Mouse (Mus musculus): ENCODE measurements around the gene Jade2. TPM values are rescaled to one million over a fixed set of nuclear protein-coding genes. Genes with fewer than 3 reads are reported as not detected.
"Not testable (repeated sequence)": the region's sequence is repeated elsewhere in the genome, so short reads cannot be mapped to it uniquely, and the experiment has no call there.

Gene Jade2
- total RNA-seq, 2 experiments from 2014 or later = 10.7 to 11.4 TPM

- no peak for DNase-seq
Measured at GRCm38 (mm10) chr11:51790662-51791061, 66.8 kb downstream of the Jade2 start.

GRCm38 (mm10) chr11:51789735-51790134 lies 67.7 kb downstream of the Jade2 start:
- not testable (repeated sequence) for DNase-seq

- DNase-seq = peak; percentile 77
Measured at GRCm38 (mm10) chr11:51785926-51786325, 71.5 kb downstream of the Jade2 start.

GRCm38 (mm10) chr11:51782721-51783120 lies 74.7 kb downstream of the Jade2 start:
- no peak for DNase-seq

GRCm38 (mm10) chr11:51780773-51781267 lies 76.6 kb downstream of the Jade2 start:
- DNase-seq = no peak

- DNase-seq = no peak
Measured at GRCm38 (mm10) chr11:51777478-51777877, 80.0 kb downstream of the Jade2 start.

- no peak for DNase-seq
Measured at GRCm38 (mm10) chr11:51775507-51775906, 81.9 kb downstream of the Jade2 start.

GRCm38 (mm10) chr11:51768296-51768695 lies 89.2 kb downstream of the Jade2 start:
- DNase-seq = no peak

- DNase-seq = no peak
Measured at GRCm38 (mm10) chr11:51767579-51768220, 89.8 kb downstream of the Jade2 start.

GRCm38 (mm10) chr11:51764816-51765215 lies 92.6 kb downstream of the Jade2 start:
- no peak for DNase-seq

GRCm38 (mm10) chr11:51763955-51764354 lies 93.5 kb downstream of the Jade2 start:
- no peak for DNase-seq

Other genes starting within 250 kb of the Jade2 start
- gene Nhp2, start 237.9 kb downstream of the Jade2 start, total RNA-seq (2021) = 10 to 100 TPM; 64.2 to 67.9 TPM
- 10 to 100 TPM; 33.2 to 34.6 TPM for gene Rmnd5b, start 221.8 kb downstream of the Jade2 start, total RNA-seq (2021)
- gene N4bp3, start 206.8 kb downstream of the Jade2 start, total RNA-seq (2021) = 10 to 100 TPM; 16.2 to 26.3 TPM
- 1 to 10 TPM; 1.1 to 3.5 TPM for gene D930048N14Rik, start 206.7 kb downstream of the Jade2 start, total RNA-seq (2021)
- 10 to 100 TPM; 46.9 to 48.8 TPM for gene 0610009B22Rik, start 168.8 kb downstream of the Jade2 start, total RNA-seq (2021)
- 10 to 100 TPM; 29.2 to 31.6 TPM for gene Sec24a, start 94.0 kb downstream of the Jade2 start, total RNA-seq (2021)
- gene Sar1b, start 94.0 kb downstream of the Jade2 start, total RNA-seq (2021) = 100 to 1,000 TPM in 1 of 2 experiments, 10 to 100 TPM in 1; 89.4 to 100 TPM
- 10 to 100 TPM; 23.8 to 26.0 TPM for gene Cdkn2aipnl, start 110.0 kb upstream of the Jade2 start, total RNA-seq (2021)
- gene Ube2b, start 143.1 kb upstream of the Jade2 start, total RNA-seq (2021) = 100 to 1,000 TPM; 131 to 155 TPM
- 1 to 10 TPM; 8.1 to 8.2 TPM for gene Cdkl3, start 146.6 kb upstream of the Jade2 start, total RNA-seq (2021)
- 10 to 100 TPM; 67.9 to 69.5 TPM for gene Ppp2ca, start 241.0 kb upstream of the Jade2 start, total RNA-seq (2021)

Measured in adrenal gland, postnatal 10 days (tissue).